Mouse (Mus musculus) heart, adult 8-10 months (tissue): ENCODE measurements around the gene Palld. TPM values are rescaled to one million over a fixed set of nuclear protein-coding genes. Genes with fewer than 3 reads are reported as not detected.

ENCODE experiments used
- DNase-seq: peaks from one replicate; pipeline ENCODE4 v3.0.0; 2022; ENCODE audit warnings: low spot score
- total RNA-seq, 4 experiments: library from RNA; stranded (reverse); gene quantifications; 2 replicates each; pipeline ENCODE4 v1.2.4; 2022

The Palld gene
- 100 to 1,000 TPM; 172 to 203 (median 189) TPM for total RNA-seq

DNA sequence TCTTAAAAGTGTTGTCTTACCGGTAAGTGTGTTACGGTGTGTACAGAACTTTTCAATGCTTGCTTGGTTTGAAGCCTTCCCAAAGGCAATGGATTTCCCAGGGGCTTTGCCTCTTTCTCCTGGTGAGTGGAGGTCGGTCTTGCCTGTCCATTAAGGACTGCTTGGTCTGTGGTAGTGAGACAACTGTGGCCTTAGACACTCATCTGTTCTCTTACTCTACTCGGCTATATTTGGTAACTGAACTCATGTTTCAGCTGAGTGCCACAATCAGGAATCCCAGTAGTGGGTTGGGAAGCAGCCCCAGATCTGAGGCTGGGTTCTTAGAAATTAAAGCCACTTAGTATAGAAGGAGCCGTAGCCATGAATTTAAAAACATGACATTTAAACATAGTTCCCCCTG lies at the start of gene Palld:
Gene Palld, minus strand, starts transcription at position 170 of the 400 bp plus-strand sequence.
- peak; percentile 50 for DNase-seq

DNA sequence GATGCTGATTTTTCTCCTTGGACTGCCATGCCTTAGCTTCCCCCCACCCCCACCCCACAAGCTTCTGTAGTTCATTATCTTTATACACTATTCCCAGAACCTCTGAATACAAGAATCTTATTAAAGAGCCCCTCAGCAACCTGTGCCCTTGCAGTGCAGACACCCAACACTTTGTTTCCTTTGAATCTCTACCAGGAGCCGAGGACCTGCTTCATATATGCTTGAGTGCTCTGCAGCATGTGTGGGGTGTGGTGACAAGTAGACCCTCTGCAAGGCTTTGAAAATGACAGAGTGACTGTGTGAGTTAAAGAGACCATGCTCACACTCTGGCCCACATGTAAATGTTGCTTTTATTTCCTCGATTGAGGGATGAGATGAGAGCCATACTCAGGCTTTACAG lies 35.1 kb upstream of the Palld start:
- DNase-seq: no peak

DNA sequence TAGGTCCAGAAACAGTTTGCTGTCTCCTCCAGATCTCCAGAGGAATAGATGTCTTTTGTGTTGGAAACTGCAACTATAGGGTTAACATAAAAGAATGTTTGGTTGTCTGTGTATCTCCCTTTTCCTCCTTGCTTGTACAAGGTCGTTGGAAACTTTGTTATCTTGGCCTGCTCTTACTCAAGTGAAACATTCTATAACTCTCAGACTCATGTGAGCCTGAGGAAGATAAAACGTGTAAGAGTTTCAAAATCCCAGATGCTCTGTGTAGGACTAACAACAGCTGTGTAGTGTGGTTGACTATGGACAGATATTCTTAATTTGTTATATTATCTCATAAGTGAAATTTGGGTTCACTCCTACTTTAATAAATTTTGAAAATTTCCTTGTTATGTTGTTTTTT lies 30.8 kb upstream of the Palld start:
- DNase-seq: no peak

DNA sequence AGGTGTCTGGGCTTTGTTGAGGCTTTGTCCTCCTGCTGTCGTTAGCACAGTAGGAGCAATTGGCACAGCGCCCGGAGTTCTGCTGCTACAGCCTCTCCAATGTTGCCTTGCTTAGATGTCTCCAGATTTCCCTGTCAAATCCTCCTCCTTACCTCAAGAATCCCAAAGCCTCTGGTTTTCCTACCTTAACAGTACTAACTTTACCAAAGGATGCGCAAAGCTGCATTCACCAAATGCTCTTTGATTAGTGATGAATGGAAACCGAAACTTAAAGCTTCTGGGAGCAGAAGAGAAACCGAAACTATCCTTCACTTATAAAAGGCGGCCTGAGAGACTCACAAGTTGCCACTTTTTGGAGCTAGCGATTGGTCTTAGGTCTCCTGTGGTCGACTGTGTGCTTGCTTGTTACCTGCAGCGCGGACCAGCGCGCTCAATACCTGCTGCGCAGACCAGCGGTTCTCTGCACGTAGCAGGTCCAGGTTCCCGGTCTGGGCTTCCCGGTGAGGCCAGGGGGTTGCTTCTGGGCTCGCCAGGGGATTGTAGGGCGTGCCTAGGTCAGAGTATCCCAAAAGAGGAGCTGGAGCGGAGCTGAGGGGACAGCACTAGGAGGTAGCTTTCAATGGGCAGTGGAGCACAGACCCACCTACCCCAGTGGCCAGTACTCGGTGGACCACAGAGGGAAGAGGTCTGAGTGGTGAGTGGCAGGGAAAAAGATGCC lies 25.4 kb upstream of the Palld start, which contains the start of gene Ddx60:
Gene Ddx60, plus strand, starts transcription at position 311 of the 718 bp plus-strand sequence.
- DNase-seq: peak; percentile 81

DNA sequence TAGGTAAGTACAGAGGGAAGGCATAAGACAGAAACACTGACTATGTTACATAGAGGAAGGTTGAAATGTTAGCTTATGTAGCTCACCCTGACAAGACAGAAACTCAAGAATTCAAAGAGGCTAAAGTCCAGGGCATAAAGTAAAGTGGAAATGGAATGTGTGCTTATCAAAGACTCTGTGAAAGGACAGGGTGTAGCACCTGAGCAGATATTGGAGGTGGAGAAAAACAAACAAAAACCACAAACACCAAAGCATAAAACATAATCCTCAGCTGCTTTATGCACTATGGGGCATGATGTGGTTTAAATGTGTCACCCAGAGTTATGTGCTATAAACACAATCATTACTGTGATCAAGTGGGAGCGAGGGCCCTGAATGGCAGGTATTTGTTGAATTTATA lies 22.0 kb upstream of the Palld start:
- no peak for DNase-seq

DNA sequence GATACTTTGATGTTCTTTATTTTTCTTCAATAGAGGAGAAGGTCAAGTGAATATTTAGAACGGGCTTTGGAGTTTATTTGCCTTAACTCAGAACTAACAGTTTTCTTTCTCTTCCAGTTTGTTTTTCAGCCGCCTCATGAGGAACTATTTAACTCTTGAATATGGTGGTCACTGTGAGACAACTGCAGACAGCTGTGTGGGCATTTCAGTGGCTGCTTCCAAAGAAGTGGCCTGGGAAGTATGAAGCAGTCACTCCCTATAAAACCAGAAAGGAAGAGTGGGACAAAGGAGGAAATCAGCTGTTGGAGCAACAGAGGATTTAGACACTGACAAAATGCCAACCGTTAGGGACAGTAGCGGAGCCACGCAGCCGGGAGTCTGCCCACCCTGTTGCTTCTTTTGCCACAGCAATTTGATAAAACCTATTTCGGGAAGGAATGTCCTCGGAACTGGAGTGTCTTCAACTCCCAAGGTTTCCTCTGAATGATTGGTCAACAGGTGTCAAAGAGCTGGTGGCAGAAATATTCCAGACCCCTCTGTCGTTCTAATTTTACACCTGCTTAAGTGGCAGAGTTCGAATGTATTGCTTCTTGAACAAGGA lies 19.1 kb upstream of the Palld start:
- peak; percentile 24 for DNase-seq

DNA sequence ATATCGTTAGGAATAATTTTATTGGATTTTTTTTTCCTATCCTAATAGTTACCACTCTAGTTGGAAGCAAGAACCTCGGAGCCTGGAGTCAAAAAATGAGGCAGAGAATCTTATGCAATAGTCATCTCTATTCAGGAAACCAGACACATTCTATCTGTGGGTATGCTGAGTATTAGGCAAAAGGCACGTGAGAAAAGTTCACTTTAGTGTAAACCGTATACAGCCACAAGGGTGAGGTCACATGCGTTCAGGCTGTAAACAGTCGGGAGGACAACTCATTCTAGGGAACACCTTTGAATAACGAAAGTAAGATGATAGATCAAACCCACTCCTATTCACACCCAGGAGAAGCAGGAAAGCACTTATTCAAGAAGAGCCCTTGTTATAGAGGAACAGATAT lies 17.9 kb upstream of the Palld start:
- DNase-seq: no peak

DNA sequence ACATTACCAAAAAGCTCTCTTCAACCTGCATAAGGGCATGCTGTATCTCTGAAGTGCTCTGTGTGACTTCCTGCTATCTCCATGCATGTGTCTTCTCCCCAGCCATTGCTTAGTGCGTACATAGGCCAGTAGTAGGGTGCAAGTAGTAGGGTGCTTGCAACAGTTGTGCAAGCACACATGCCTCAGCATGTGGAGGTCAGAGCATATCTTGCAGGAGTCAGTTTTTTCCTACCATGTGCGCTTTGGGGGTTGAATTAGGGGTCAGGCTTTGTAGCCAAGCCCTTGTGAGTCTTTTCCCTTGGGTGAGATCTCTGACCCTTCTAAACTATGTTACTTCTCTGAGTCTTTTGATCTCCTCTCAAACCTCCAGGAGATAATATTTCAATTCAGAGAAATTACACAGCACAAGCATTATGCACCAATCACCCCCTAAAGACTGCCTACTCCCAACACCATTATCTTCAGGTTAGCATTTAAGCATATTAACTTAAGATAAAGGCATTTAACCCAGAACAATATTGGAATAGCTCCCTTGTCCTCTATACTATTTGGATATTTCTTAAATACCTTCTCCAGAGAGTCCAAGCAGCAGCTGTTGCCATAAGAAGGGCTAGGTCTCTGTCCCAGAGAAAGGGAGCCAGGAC lies 16.8 kb upstream of the Palld start:
- DNase-seq: no peak

DNA sequence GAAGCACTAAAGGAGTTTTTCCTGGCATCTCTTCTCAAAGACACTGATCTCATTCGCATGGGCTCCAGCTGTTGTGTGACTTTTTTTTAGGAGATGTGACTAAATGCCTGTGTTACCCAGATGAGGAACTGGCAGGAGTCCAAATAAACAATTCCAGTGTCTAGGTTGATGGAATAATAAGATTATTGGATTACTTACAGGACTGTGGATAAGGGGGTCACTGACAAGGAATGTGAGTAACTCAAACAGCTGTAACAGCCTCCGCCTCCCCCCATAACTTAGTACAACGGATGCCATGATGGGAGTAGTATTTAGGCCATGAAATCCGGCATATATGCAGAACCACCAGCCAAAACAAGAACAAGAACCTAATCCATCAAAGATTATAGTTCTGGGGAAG lies 14.8 kb upstream of the Palld start:
- no peak for DNase-seq

DNA sequence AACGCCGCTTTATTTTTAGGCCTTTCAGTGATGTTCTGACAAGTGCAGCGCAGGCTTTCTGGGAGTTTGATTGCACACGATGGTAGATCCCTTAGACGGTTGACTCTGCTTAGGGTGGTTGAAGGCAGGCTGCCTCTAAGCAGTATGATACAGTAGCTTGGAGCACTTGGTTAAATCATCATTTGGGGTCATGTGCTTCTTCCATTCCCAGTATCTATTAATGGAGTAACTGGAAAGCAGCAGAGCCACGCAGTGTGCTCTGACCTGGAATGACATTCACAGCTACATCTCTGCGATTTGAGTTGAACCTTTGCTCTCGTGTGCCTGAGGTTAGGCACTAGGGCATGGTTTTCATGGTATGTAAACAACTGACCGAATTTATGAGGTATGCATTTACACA lies 11.5 kb upstream of the Palld start:
- peak; percentile 33 for DNase-seq

DNA sequence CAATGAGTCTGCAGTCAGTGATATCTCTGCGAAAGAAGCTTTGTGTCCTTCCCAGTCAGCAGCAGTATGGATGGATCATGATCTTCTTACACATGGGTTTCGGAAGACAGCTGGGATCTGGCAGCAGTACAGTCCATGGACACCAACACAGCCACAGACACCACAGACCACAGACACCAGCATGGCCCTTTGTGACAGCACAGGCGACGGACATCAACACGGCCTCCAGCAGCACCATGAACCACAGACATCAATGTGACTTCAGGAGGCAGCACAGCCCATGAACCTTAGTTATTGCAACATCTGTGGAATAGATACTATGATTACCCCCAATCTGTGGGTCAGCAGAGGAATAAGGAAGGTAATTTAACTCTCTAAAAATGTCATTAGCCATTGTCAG lies 10.3 kb upstream of the Palld start:
- DNase-seq: no peak

DNA sequence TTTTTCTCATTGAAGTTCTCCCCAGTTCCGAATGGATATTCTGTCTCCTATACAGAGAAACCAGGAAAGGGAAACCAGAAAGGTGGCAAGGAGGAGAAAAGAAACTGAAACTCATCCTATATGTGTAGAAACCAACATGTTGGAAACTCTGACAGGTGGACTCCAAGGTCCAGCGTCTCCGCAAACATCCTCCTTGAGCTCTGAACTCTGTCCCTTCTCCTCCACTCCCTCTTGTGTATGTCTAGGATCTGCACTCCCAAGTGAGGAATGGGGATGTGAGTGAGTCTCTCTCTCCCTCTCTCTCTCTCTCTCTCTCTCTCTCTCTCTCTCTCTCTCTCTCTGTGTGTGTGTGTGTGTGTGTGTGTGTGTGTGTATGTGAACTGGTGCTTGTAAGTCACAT lies 6.8 kb upstream of the Palld start:
- no peak for DNase-seq

DNA sequence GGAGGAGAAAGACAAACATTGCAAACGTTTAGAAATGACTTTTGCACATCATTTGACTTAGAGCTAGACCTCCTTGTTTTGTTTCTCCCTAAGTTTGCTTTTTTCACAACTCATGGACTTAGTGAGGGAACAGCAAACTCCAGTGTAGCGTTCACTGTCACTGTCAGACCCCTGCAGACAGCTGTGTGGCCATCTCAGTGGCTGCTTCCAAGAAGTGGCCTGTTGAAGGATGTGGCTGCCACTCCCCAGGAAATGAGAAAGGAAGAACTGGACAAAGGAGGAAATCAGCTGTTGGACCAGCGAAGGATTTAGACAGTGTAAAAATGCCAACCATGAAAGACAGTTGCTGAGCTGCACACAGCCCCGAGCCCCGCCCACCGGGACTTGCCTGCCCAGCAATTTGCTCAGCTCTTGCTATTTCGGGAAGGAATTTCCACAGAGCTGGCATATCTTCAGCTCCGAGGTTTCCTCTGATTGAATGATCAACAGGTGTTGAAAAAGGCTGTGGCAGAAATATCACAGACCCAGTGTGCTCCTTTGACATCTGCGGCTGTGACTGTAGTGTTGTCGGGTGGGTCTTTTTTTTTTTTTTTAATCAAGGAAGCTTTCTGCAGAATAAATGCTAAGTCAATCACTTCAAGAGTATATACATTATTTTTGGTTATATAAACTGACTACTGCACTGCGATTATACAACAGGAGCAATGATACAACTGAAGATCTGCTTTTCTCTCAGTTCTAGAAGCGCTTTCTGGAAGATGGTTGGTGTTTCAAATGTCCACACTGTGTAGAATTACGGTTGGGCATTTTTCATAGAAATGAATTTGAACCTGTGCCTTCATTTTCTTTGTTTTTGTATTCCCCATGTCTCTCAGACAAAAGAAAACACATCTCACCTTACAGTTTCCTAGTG lies 6.1 kb upstream of the Palld start:
- peak; percentile 80 for DNase-seq

DNA sequence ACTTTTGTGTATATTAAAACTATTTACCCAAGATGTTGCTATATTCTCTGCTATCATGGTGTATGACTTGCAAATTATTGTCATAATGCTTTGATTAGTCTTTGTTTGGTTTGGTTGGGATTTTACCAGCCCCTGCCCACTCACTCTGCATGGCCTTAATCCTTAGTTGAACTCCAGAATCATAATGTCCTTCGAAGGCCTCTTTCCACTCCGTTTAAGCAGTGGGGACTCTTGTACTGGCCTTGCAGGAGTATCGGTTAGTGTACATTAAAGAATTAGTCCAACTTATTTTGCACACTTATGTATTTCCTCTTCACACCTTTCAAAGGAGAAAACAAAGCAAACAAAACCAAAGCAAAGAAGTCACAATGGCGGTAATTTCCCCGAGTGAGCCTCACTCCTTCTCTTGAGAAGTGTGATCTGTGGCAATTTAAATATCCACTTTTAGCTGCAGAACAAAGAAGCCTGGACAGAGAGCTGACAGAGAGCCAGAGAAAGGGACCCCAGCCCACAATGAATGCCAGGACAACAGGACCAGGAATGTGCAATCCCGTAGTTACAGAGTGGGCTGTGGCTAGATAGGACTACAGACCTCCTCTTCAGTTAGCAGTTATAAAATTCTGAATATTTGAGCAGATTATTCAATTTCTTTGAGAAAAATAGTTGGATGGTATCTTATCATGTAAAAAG lies 1.3 kb downstream of the Palld start:
- DNase-seq: no peak

DNA sequence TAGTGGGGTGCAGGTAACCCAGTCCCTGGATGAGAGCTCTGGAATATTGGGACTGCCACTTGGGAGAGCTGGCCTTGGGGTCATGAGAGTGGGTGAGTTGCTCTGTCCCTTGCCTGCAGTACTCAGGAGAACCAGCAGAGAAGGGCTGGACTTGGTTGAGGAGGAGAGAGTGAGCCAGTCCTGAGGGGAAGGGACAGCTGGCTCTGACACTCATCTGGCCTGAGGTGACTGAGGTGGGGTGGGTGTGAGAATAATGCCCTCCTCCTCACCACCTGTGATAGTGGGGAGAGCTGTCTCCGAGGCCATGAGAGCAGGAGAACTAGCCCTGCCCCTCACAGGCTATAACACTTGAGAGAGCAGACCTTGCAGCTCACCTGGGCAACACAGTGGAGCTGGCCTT lies 5.1 kb downstream of the Palld start:
- no peak for DNase-seq

DNA sequence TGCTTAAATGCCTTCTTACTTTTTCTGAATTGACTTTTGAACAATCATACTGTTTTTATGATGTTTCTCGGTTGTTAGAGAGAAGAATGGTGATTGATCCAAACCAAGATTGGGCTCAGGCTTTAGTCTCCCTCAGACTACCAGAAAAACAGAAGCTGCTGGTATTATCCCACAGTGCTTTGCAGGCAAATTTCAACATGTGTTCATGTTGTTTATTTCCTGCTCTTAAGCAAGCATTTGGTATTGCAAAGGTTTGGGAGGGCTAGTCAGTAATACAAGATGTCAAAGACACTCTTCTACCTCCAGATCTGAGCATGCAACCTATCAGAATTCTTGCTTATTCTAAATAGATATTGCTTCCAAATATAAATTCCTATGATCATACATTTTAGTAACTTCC lies 5.7 kb downstream of the Palld start:
- no peak for DNase-seq

DNA sequence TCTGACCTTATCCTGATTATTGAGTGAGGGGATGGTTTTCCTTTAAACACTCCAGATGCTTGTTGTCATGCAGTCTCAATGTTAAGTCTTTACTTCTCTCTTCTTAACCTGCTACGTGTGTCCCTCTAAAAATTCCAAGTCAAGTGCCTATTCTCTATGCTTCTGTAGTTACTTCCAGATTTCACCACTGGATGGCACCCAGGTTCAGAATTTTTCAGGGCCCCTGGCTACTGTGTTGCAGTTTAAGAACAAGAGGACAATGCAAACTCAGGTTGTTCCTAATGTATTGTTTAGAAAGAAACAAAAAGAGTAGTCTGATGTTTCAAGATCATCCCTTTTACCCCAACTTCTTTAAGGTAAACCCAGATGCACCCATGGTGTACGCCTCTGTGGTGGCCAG lies 8.4 kb downstream of the Palld start:
- DNase-seq: peak; percentile 69

DNA sequence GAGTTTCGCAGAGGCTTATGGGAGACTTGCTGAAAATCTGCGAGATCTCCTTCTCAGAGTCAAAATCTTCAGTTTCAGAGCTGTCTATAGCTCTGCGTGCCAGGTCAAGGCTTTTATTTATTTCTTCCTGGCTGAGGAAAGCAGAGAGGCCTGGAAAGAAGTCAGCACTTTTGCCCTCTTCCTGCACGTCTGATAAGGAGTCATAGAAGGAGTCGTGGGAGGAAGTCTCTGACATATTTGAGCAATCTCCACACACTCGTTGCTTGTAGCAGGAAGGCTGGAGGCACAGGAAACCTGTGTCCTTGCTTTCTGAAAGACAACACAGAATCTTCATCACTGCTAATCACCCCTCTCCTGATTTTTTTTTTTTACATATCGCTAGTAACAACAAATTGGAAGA lies 24.9 kb downstream of the Palld start:
- DNase-seq: no peak

DNA sequence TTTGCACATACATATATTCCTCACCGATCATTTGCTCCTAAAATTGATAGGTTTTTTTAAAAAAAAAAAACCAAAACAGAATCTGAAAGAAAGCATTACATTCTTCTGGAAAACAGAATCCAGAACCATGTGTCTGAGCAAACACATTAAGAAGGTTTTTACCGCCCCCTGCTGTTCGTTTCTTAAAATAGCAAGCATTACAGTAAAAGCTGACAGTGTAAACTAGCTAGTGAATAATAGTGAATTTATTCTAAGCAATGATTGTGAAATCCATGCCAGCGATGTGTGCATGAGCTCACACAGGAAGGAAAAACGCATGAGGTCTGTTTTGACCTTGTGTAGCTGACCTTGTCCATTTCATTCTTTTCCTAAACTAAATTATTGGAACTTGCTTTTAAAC lies 27.2 kb downstream of the Palld start:
- DNase-seq: peak; percentile 66

DNA sequence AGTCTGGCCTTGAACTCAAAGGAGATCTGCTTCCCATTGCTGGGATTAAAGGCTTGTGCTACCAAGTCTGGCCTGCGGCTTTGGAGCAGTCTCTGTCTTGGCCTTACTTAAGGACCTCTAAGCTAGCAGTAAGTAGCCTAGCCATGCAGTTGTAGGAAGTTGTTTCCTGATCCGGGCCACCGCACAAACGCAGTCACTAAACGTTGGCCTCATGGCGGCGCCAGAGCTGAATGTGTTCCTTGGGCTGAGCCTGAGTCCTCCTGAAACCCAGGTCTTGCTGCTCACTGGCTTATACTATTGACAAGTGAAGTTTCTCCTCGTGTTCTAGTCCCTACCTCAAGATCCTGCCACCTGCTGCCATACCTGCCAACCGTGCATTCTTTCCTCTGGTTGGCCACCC lies 28.5 kb downstream of the Palld start:
- DNase-seq: no peak

DNA sequence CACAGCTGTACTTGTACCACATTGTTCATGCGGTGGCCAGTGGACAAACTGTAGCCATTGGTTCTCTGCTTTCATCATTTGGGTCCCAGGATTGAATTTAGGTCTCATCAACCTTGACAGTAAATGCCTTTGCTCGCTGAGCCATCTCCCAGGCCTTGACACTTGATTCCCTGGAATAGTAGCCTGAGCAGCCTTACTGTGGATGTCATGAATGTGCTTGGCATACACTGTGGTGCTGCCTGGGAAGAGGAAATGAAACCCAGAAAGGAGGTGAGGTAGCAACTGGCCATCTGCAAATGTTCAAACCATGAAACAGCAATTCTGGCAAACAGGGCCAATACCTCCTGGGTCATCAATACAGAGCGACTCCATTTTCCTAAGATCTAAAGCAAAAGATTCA lies 34.0 kb downstream of the Palld start:
- no peak for DNase-seq
